Mouse (Mus musculus) E14TG2a.4 (cell line): ENCODE results near the gene Yipf3.

ENCODE experiments used
- CTCF ChIP-seq: conservative IDR thresholded peaks from 2 replicates; pipeline ENCODE4 v1.5.1; 2014; ENCODE audit warnings: low read length
- NANOG ChIP-seq: IDR thresholded peaks from 2 replicates; pipeline ENCODE4 v1.6.1; 2014; ENCODE audit warnings: borderline replicate concordance, low read length, mixed read lengths

GRCm38 (mm10) chr17:46254106-46254505 is 6.2 kb downstream of the Yipf3 start:
- TF ChIP-seq CTCF (no peak), NANOG (no peak)
